Mouse (Mus musculus): ENCODE data around the gene Minos1.

DNA sequence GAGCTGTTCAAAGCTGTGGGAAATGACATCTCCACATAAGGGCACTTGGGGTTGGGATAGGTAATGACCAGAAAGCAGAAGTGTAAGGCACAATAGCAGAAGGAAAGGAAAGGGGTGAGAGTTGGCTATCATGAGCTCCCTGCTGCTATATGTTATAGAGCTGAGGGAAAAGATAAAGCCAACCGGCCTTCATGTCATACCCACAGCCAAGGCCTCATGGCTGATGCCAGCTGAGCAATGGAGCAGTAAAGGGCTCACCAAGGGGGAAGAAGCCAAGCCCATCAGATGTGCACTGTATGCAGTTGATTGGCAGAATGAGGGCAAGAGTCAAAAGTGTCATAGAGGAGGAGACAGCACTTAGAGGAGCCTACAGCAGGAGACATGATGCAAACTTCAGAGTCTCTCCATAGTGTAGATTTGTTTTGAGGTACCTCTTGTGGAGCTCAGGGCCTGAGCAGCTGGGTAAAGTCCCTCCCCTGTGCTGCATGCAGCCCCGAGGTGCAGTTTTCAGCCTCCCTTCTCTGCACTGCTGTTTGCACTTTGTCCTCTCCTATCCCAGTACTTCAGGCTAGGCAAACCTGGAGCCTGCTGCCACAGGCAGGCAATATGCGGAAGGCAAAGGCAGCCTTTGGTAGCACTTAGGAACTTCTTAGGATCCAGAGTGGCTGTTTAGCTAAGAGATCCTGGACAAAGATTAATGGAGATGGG is 14.4 kb downstream of the Minos1 start:
- no peak for TF ChIP-seq CTCF (IDR thresholded peaks at IDR 0.05; ENCODE audit: borderline replicate concordance, insufficient read depth, low read depth, low read length)
- TF ChIP-seq POLR2A (IDR thresholded peaks at IDR 0.05; ENCODE audit: borderline replicate concordance, insufficient read depth, low read length) = no peak
